Mouse (Mus musculus) ovary, postnatal 36 days (tissue): Measurements from ENCODE around the gene Smarca4.

ENCODE experiments used
- DNase-seq: peaks from one replicate; pipeline ENCODE4 v3.0.0; 2022; ENCODE audit warnings: low spot score, mixed read lengths

The Smarca4 gene

DNA sequence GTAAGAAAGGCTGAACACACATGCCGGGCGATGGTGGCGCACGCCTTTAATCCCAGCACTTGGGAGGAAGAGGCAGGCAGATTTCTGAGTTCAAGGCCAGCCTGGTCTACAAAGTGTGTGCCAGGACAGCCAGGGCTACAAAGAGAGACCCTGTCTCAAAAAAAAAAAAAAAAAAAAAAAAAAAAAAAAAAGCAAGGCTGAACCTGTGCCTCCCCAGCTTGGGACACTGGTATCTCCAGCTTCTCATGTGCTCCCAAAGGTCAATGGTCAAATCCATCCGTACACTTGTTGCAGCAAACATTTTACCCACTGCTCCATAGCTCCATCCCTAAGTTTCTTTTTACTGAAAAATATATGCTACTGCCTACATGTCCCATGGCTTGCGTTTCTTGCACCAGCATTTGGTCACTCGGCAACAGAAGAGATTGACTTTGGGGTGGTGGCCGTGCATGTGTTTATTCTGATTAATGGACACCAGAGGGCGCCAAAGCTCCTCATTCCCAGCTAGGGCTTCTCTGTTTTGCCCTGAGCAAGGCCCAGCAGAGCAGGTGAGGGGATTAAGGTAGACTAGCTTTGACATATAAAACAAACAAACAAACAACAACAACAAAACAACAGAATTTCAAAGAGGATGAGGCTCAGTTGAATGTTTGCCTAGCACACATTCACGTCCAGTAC lies 14.1 kb upstream of the Smarca4 start:
- peak; percentile 47 for DNase-seq

DNA sequence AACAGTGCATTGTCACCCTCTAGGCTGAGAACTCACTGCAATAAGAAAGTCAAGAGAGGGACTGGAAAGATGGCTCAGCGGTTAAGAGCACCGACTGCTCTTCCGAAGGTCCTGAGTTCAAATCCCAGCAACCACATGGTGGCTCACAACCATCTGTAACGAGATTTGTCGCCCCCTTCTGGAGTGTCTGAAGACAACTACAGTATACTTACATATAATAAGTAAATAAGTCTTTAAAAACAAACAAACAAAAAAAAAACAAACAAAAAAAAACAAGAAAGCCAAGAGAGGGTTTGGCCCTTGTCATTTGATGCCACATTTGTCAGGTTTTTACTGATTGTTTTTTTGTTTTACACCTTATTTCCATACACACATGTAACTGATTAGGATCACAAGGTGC lies 11.8 kb upstream of the Smarca4 start:
- DNase-seq: no peak

DNA sequence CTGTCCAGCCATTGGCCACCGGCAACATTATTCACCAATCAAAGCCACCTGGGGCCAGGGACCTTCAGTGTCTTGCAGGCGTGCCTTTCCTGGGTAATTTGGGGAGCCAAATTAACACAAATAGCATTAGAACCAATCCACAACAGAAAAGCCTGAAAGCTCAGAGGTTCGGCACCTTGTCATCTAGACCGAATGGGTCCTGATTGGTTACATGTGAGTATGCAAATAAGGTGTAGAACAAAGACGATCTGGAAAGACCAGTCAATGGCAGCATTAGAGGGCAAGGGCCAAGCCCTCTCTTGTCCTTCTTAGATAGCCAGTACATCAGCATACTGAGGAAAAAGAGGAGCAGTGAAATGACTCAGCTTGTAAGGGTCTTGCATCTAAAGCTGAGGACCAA lies 10.1 kb upstream of the Smarca4 start:
- no peak for DNase-seq

DNA sequence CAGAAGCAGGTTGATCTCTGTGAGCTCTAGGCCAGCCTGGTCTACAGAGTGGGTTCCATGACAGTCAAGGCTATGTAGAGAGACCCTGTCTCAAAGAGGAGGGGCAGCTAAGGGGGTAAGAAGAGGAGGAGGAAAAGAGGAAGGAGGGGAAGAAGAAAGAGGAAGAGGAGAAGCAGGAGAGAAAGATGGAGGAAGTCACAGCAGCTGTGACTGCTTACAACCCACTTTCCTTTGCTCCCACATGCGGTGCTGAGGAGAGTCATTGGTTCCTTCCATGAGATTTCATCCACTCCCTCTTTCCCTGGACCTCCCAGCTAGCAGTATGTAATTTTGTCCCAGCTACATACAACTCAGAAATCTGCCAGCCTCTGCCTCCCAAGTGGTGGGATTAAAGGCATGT lies 9.3 kb upstream of the Smarca4 start:
- DNase-seq: no peak

DNA sequence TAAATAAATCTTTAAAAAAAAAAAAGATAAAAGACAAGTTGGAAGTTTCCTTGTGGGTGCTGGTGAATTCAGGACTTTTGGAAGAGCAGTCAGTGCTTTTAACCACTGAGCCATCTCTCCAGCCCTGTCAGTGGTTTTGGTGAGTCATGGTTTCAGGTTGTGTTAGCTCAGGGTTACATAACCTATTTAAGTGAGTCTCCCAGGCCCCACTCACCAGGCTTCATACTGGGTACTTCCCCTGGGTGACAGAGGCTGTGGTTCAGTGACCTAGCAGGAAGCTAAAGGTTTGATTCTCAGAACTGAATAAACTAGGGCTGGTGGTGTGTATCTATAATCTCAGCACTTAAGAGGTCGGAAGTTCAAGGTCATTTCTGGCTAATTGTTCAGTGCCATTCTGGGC lies 6.1 kb upstream of the Smarca4 start:
- DNase-seq: no peak

DNA sequence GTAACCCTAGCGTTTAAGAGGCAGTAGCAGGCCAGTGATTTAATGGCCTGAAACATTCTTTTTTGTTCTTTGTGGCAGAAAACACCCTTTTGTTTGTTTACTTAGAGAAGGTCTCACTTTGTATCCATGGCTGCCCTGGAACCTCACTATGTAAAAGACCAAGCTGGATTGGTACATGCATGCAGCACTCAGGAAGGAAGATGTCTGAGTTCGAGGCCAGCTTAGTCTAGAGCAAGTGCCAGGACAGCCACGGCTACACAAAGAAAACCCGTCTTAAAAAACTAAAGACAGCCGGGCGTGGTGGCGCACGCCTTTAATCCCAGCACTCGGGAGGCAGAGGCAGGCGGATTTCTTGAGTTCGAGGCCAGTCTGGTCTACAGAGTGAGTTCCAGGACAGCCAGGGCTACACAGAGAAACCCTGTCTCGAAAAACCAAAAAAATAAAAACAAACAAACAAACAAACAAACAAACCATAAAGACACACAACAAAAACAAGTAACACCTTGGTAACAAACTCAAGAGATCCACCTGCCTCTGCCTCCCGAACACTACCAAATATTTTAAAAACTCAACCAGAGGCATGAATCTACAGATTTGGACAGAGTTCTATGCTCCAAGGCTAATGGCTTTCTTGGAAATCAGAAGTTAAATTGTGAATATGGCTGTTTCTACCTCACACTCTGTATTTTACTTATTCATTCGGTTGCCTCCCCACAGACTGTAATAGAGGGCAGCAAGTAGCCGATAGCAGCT lies 929 bp upstream of the Smarca4 start:
- DNase-seq: no peak

DNA sequence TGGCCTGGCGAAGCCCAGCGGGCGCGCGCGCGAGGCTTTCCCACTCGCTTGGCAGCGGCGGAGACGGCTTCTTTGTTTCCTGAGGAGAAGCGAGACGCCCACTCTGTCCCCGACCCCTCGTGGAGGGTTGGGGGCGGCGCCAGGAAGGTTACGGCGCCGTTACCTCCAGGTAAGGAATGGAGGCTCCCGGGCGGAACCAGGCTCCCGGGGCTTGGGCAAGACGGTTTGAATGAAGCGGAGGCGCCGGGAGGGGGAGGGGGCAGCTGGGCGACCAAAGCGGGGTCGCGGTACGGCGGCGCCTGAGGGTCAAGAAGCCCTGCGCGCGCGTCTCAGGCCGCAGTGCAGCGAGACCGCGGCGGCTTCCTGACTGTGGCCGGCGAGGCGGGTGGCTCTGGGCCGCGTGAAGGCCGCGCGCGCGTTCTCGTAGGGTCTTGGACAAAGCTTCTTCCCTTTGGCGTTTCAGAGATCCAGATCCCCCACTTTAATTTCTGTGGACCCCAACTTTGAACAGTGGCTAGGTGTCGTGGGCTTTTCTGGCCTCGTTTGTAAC lies 338 bp downstream of the Smarca4 start:
- DNase-seq: peak; percentile 92

DNA sequence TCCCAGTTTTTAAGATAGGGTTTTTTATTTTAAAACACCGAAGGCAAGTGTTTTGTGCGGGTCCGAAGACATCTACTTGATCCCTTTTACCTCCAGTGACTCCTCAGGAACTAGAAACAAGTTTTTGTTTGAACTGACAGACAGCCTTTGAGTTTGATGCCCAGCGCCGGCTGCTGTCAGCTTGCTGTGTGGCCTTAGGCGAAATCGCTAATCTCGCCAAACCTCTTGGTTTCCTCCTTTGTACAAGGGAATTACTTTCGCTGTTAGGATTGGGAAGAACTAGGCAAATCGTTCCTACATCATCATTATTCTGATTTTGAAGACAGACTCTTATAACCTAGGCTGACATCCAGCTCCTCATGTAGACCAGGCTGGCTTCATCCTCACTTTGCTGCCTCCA lies 1.1 kb downstream of the Smarca4 start:
- DNase-seq: no peak

DNA sequence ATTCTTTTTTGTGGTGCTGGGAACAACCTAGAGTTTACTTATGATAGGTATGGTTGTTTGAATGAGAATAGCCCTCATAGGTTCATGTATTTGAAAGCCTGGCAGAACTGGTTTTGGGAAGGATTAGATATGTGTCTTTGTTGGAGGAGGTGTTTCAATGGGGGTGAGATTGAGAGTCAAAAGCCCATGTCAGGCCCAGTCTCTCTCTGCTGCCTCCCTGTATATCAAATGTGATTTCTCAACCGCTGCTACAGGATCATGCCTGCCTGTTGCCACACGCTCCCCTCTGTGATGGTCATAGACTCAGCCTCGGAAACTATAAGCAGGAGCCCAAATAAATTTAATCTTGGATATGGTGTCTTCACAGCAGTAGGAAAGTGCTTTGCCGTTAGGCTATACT lies 4.3 kb downstream of the Smarca4 start:
- DNase-seq: no peak

DNA sequence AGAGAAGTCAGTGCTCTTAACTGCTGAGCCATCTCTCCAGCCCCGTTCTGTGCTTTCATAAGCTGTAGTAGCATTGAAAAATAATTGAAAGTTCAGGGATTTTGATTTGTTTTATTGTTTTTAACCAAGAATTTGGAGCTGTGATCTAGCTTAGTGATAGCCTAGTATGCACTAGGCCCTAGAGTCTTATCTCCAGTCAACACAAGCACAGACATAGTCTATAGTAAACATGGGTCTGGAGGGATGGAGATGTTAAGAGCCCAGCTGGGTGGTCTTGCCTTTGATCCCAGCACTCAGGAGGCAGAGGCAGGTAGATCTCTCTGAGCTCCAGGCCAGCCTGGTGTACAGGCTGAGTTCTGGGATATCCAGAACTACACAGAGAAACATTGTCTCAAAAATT lies 6.7 kb downstream of the Smarca4 start:
- no peak for DNase-seq

DNA sequence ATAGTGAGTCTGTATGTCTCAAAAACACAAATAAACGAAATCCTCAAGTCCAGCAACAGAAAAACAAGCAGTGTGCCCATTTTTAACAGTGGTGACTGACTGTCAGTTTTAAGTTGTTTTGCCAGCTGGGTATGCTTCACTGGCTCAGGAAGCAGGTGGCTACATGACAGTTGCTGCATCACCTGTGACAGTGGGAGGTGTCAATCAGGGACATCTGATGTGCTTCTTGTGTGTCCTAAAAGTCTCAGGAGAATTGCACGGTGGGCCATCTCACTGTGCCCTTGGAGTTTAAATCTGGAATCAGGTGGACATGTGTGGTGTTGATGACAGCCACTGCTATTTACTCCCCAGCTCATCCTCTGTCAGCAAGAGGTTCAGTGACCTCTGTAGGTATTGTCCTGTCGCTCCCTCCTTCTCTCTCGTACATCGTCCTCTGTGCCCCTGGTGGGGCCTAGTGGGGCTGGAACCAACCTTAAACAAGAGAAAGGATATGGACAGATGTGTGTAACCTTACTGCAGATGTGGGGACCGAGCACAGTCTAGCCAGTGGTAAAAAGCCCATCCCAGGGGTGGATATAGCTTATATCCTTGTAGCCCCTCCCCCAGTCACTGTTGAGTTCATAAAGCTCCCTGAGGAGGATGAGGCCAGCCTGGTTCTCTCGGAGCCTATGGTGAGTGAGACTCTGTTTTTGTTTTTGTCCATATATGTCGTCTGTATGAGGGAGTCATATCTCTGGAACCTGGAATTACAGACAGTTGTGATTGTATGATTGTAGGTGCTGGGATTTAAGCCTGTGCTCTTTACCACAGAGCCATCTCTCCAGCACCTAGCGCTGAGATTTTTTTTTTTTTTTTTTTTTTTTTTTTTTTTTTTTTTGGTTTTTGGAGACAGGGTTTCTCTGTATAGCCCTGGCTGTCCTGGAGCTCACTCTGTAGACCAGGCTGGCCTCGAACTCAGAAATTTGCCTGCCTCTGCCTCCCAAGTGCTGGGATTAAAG lies 9.7 kb downstream of the Smarca4 start:
- DNase-seq: no peak

DNA sequence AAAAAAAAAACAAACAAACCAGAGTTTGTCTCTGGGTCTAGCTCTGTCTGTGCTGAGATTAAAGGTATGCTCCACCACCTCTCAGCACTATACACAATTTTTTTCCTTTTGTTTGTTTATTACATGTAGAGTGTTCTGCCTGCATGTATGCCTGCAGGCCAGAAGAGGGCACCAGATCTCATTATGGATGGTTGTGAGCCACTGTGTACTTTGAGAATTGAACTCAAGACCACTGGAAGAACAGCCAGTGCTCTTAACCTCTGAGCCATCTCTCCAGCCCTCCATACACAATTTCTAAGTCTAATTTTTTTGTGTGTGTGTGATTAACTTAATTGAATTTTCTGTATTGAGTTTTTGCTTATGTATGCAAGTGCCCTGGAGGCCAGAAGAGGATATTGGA lies 10.6 kb downstream of the Smarca4 start:
- DNase-seq: no peak

DNA sequence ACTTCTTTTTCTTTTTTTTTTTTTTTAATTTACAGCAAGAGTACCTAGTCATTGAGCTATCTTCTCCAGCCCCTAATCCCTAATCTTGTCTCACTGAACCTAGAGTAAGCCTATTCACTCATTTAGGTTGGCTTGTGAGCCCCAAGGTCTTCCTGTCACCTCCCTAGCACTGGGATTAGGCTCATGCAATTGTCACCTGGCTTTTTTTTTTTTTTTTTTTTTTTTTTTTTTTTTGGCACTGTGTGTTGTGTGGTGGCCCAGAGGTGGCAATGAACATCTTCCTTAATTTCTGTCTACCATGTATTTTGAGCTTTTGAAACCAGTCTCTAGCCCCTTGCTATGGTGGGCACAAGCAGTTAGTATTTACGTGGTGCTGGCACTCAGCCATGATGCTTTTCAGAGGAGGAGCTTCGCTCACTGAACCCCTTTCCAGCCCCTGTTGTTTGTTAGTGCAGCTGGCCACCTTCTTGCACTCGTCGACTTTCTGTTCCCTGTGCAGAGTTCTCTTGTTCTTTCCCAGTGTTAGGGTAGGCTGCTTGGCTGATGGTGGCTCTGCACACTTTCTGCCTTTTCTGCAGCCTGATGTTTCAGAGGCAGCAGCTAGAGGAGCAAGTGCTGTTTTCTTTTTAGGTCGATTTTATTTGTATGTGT lies 11.3 kb downstream of the Smarca4 start:
- no peak for DNase-seq

DNA sequence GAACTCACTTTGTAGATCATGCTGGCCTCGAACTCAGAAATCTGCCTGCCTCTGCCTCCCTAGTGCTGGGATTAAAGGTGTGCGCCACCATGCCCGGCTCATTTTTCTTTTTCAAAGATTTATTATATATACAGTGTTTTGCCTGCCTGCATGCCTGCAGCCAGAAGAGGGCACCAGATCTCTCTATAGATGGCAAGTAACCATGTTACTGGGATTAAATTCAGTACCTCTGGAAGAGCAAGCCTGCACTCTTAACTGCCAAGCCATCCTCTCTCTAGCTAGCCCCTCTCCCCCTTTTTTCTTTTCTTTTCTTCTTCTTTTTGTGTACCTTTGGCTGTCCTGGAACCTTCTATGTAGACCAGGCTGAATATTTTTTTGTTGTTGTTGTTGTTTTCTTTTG lies 14.7 kb downstream of the Smarca4 start:
- DNase-seq: no peak

DNA sequence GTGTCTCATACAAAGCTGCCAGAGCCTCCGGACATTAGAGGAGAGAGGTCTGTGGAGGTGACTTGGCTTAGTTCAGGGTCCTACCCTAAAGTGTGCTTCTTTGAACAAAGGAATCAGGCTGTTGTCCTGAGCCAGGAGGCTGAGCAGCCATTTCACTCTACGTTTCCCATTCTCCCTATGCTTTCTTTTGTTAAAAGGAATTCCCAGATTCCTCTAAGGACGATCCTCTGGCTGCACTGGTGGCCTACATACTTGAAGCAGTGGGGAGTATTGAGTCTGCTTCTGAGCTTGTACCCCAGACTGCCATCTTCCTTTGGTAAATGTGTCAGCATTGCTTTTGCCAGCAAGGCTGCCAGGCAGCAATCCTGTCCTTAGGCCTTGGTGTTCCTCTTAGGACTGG lies 17.1 kb downstream of the Smarca4 start:
- no peak for DNase-seq

DNA sequence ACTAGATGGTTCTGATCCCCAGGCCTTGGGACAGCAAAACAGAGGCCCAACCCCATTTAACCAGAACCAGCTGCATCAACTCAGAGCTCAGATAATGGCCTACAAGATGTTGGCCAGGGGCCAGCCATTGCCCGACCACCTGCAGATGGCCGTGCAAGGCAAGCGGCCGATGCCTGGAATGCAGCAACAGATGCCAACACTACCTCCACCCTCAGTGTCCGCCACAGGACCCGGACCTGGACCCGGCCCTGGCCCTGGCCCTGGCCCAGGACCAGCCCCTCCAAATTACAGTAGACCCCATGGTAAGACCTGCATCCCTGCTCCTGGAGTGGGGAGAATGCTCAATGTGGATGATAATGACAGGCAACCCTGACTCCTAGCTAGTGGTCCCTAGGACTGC lies 19.7 kb downstream of the Smarca4 start:
- no peak for DNase-seq

DNA sequence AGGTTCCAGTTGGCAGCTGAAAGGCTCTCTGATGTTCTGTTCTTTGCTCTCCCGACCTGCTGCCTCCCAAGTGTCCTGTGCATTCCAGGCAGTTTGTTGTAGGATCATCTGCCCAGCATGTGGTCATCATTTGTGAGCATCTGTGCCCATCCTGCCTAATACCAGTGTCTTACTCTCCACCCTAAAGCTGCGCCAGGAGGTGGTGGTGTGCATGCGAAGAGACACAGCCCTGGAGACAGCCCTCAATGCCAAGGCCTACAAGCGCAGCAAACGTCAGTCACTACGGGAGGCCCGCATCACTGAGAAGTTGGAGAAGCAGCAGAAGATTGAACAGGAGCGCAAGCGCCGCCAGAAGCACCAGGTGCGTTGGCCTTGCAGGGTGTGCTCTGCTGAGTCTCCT lies 23.1 kb downstream of the Smarca4 start:
- DNase-seq: no peak

DNA sequence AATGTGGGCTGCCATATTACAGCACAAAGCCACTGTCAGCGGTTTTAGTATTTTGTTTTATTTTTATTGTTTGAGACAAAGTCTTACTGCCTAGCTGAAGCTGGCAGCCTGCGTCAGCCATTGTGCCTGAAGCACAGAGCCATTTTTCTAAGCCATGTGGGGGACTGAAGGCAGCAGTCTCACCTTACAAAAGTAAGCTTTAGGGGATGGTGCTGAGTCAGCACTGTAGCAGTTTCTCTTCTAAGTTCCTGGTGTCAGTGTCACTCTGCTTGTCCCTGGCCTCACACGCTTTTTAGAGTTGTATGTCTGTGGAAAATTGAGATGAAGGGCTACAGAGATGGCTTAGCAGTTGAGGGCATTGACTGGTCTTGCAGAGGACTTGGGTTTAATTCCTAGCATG lies 30.4 kb downstream of the Smarca4 start:
- no peak for DNase-seq

DNA sequence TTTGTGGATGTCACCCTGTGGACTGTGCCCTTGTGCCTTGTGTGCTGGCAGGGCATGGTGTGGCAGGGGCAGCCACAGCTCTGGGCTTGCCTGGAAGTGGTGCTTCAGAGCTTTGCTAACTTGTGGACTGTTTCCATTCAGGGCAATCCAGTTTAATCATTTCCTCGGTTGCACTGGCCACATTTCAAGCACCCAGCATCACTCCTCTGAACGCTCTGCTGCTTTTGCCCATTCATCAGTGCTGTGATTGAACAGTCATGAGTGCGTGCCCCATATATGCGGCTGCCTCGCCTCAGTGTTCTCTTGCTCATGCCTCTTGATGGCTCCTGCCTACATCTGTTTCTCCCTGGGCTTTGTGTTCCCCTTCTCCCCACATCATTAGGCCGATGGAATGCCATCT lies 31.8 kb downstream of the Smarca4 start:
- no peak for DNase-seq

DNA sequence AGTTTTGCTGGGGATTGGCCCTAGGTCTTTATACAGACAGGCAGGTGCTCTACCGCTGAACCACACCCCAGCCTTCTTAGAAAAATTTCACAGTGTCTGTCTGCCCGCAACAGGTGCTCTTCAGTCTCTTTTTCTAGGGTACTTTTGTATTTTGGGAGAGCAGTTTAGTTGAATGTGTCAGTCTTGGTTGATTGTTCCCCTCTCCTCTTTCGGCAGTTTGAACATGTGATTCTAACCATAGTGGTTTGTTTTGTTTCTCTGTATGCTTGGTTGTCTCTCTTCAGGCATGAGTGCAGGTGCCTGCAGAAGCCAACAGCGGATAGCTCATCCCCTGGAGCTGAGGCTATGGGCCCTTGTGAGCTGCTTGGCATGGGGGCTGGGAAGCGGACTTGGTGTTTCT lies 36.3 kb downstream of the Smarca4 start:
- DNase-seq: no peak

DNA sequence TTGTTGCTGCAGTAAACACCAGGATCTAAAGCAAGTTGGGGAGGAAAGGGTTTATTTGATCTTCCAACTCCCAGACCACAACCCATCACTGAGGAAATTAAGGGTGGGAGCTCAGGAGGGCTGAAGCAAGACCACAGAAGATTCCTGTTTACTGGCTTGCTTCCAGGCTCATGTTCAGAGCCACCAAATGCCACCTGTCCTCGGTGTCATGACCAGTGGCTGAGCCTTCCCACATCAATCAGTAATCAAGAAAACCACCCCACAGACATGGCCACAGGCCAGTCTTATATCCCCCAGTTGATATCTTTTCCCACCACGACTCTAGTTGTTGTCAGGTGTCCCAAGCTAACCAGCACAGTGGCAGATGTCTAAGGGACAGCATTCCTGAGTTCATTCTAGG lies 37.3 kb downstream of the Smarca4 start:
- DNase-seq: no peak

DNA sequence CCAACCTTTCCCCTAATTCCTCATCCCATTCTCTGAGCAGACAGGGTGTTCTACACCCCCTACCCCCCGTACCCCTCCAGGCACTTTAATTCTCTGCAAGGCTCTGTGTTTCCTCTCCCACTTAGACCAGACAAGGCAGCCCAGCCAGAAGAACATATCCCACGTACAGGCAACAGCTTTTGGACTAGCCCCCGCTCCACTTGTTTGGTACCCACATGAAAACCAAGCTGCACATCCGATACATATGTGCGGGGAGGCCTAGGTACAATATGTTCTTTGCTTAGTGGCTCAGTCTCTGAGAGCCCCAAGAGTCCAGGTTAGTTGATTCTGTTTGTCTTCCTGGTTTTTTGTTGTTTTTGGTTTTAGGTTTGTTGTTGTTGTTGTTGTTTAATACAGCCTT lies 46.1 kb downstream of the Smarca4 start:
- no peak for DNase-seq
